Mouse (Mus musculus) 3134 (cell line): ENCODE data around the gene Ccr6.
"Not testable (repeated sequence)": the region's sequence is repeated elsewhere in the genome, so short reads cannot be mapped to it uniquely, and the experiment has no call there.

Experiments used
- DNase-seq: peaks from one replicate; pipeline ENCODE4 v3.0.0-alpha.2; 2011; ENCODE audit warnings: low spot score; ENCODE audit not compliant: insufficient read length; ENCODE audit errors: extremely low read depth

The Ccr6 gene

GRCm38 (mm10) chr17:8235743-8236142, at the start of gene Ccr6:
Ccr6 (plus strand) TSS chr17:8236043.
- DNase-seq, result no peak

- no peak for DNase-seq
These were observed 42.2 kb upstream of the Ccr6 start for GRCm38 (mm10) chr17:8193678-8194077.

- DNase-seq, result no peak
These were observed 40.0 kb upstream of the Ccr6 start for GRCm38 (mm10) chr17:8195685-8196376.

DNA sequence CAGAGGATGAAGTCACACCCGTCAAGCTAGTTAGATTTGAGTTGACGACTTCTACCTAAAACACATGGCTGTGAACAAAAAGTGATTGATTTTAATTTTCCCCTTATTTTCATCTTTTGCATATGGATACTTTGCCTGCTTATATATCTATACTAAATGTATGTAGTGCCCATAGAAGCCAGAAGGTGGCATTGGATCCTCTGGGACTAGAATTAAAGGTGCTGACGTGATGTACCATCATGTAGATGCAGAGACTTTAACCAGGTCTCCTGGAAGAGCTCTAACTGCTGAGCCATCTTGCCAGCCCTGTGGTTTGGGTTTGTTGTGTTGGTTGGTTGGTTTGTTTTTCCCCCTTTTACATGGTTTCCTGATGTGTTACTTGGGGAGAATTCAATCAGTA, 38.2 kb upstream of the Ccr6 start:
- DNase-seq, result no peak

DNA sequence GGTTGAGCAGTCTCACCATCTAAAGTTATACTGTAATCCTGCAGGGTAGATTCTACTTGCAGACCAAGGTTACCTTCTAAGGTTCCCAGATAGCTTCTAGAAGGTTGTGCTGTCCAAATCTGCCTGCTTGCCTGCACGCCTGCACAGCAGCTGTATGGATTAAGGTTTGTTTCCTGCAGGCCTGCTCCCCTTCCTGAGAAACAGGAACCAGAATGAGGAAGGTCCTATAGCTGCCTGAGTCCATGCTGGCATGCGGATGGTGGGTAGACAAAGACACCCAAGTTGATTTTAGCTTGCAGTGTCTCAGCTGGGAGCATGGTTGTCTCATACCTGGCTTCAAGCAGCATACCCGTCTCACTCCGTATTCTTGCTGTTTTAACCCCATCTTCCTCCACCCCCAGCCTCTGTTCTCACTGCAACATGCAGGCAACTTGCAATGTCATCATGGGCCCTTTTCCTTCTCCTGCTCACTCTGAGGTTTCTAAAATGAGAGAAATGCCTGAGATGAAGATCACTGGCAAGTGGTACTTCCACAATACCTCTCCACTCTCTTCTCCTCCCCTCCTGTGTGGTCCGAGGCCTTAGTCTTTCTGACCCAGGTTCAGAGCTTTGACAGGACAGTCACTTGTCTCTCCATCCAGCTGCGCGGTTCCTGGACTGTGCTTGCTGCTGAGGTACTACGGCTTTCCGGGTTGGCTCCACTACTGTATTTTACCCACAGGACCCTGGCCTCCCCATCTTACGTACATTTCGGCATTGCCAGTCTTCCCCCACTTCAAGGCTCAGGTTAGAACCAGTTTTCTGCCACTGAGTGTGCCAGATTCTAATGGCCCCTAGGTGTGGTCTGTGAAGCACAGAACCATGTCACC, 36.5 kb upstream of the Ccr6 start:
- DNase-seq, result no peak

GRCm38 (mm10) chr17:8199936-8200330, 35.9 kb upstream of the Ccr6 start:
- DNase-seq, result no peak

GRCm38 (mm10) chr17:8203487-8203886, 32.4 kb upstream of the Ccr6 start:
- no peak for DNase-seq

GRCm38 (mm10) chr17:8205221-8205631, 30.6 kb upstream of the Ccr6 start:
- DNase-seq, result not testable (repeated sequence)

DNA sequence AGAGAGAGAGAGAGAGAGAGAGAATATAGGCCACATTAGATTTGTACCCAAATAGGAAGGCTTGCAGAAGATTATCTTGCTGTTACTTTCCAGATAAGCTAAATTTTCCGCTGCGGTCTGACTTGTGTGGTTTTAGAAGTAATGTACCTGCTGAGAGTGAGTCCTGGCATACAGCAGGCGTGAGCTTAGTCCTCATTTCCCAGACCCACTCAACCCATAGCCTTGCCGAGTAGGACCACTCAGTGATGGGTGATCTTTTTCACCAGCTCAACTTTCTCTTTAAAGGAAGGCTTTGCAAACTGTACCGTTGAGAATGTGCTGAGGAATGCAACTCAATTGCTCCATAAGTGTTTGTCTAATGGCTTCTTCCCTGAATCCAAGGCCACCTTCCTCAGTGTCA, 29.2 kb upstream of the Ccr6 start:
- DNase-seq, result no peak

- DNase-seq, result no peak
These were observed 26.1 kb upstream of the Ccr6 start for GRCm38 (mm10) chr17:8209696-8210095.

GRCm38 (mm10) chr17:8210170-8210569, 25.7 kb upstream of the Ccr6 start:
- no peak for DNase-seq

DNA sequence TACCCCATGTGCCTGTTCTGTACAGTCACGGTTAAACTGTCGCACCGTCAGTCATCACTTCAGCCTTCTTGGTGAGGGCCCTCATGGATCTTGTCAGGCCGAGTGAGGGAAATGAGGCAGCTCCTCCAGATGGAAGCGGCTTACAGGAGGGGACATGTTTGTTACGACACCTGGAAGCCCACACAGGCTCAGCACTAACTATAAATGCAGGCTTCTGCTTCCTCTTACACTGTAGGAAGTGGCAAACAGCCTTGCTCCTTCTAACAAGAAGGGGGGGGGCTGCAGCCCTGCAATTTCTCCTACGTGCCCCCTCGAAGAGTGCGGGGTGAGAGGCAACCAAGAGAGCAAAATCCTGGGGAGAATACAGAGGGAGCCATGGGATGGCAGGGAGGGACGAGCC, 25.2 kb upstream of the Ccr6 start:
- no peak for DNase-seq

GRCm38 (mm10) chr17:8211399-8211798, 24.4 kb upstream of the Ccr6 start:
- no peak for DNase-seq

DNA sequence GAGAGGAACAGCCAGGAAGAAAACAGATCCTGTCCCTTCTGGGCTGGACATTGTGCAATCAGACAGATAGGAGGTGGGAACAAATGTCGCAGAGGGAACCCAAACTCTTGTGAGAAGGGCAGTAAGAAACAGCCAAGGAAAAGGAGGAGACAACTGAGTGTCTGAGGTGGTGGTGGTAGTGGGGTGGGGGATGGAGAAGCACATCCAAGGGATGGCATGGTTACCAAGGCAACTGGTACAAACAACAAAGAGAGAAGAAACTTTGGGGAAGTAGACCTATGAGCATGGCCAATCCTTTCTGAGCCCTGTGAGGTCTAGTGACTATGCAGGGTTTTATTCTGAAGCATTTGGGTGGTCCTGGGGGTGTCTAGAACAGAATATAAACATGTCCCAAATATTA, 21.5 kb upstream of the Ccr6 start:
- no peak for DNase-seq

DNA sequence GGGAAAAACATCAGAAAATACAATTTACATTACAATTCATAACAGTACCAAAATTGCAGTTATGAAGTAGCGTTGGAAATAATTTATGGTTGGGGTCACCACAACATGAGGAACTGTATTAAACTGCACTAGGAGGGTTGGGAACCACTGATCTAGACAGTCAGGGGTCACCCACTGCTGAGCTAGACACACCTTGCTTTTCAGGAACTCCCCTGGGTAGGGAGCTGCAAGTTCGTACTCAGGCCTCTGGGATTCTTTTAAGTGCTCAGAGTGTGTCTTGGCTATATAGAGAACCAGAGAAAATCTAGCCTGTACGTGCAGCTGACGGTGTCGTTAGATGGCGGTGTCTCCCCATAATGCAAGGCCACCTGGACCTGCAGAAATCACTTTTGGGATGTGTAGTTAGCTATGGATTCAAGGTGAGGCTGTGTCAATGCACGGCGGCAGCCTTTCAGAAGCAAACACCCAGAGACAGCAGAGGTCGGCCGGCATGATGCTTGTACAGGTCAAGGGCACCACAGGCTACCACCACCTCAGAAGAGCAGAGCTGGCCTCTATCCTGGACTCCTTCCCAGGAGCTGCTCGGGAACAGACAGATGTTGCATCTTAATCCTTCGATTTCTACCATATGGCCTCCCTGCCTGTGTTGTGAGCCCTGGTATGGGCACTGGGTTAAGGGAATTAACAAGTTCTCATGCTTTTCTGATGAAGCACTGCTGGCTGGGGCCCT, 20.7 kb upstream of the Ccr6 start:
- DNase-seq, result no peak

- no peak for DNase-seq
These were observed 12.6 kb upstream of the Ccr6 start for GRCm38 (mm10) chr17:8223225-8223624.

DNA sequence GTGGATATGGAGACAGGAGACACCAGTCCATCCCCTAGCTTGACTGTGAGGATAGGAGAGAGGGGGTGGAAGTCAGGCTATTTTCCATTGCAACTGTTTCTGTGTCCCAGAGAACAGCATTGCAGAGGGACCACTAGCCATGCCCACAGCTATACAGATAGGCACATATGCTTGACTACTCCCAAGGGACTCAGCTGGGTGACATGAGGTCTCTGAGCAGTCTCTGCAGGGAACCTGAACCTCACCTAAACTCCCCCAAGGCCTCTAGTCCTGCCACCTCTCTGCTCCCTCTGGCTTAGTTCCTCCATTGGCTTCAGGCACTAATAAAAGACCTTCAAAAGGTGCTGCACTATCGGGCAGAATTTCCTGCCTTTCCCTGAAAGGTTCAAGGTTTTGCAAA, 11.8 kb upstream of the Ccr6 start:
- no peak for DNase-seq

DNA sequence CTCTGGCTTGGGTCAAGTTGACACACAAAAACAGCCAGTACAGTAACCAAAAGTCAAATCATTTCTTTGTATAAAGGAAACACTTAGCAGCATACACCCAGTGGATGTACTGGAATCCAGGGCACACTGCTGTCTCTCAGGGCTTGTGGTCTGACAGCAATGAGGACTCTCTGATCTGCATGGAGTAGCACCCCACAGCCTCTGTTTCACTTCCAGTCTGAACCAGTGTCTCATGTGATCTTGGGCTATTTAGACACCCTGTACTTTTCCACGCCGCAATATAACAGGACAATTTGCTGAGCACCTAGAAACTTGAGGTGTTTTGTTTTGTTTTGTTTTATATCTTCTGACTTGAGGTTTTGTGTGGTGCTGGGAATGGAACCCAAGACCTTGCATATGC, 10.7 kb upstream of the Ccr6 start:
- DNase-seq, result no peak

DNA sequence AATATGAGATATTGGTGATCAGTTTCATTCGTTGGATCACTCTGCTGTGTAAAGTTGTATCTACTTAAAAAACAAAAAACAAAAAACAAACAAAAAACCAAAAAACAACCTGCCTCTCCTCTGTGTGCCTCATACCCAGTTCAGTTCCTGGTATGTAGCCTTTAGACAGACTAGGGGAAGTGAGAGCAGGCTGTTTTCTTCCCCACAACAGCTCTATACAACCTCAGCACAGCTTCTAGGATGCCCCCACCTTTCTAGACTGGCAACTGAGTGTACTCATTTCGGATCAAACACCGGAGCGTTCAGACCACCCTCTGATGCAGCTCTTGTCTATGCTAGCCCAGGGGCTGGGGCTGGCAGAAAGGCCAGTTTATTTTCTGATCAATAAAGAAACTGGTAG, 10.1 kb upstream of the Ccr6 start:
- no peak for DNase-seq

DNA sequence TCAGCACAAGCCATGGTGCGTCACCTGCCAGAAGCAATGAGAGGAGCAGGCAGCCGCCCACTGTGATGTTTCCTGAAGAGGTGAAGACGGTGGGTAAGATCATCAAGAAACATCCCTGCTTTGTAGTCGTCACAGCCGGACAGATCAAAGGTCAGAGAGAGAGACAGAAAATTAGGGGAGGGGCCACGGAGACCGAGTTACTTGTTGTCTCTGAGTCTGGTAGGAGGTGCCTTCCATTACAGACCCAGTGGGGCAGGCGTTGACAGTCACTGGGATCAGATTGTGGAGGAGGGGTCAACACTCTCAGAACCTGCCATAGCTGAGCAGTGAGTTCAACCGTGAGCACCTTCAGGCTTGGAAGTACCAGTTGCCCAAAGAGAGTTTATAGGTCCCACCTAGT, 7.2 kb upstream of the Ccr6 start:
- DNase-seq, result no peak

DNA sequence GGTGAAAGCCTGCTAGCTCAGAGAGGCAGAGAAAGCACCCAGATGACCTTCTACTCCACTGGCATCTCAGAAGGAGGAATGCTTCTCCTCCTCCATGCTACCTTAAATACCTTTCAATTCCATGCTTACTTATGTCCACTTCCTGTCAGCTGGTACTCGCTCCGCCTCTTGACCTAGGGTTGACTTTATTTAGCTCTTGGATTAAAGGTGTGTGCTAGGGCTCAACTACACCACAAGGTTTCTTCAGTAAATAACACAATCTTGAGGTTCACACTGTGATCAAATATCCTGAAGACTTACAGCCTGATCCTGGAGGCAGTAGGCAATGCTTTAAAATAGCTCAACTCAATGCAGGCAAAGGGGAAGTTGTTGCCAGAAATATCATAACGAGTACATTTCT, 6.2 kb upstream of the Ccr6 start:
- DNase-seq, result no peak

DNA sequence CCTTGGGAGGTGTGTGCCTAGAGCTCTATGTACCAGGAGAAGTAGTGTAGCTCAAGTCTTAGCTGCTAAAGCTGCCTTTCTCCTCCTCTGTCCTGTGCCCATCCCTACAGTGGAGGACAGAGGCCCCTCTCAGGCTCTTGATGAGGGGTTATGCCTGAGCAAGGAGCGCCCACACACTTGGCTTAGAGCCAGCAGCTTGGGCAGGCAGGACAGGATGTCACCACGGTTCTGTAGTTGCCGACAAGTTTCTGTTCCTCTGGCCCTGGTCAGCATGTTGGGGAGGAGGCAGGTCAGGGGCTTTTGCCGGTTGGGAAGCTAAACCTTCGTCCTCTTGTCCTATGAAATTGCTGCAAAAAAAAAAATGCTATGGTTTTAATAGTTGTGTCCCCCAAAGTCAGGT, 3.8 kb upstream of the Ccr6 start:
- DNase-seq, result no peak
